Mouse (Mus musculus): ENCODE results near the gene Sema7a. TPM values are rescaled to one million over a fixed set of nuclear protein-coding genes. Genes with fewer than 3 reads are reported as not detected.

Sema7a gene
- total RNA-seq, 4 experiments from 2014 or later: 131 to 159 (median 145) TPM

DNA sequence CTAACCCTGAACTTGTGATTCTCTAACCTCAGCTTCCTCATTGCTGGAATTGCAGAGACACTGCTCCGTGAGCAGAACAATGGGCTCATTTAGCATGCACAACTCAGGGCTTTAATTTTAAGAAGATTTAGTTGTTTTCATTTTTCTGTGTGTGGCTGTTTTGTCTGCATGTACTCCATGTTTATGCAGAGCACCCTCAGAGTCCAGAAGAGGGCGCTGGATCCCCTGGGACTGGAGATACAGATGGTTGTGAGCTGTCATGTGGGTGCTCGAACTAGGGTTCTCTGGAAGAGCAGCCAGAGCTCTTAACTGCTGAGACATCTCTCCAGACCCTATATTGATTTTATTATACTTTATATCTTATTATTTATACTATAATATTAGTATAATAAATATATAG is 69.7 kb downstream of the Sema7a start:
- DNase-seq (ENCODE audit: low spot score in 2 of 2): no peak

GRCm38 (mm10) chr9:58011027-58011426 is 71.1 kb downstream of the Sema7a start:
- DNase-seq (ENCODE audit: low spot score in 2 of 2): no peak

DNA sequence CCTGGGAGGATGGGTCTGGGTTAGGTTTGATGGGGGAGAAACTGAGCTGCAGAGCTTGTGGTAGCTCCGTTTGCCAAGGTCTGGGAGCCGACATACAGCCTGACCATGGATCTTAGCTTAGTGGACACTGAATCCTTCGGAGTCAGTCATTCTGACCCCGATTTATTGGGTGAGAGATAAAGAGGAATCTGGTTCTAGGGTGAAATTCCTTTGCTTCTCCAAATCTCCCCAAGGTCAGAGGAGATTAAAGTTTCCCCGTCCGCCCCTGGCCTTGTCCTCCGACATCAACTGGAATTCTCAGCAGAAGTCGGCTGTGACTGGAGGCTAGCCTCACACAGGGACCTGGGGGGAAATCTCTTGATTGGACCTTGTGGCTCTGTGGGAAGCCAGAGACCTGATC is 71.6 kb downstream of the Sema7a start:
- DNase-seq (ENCODE audit: low spot score in 2 of 2): no peak

Other genes starting within 250 kb of the Sema7a start
- 10 to 100 TPM; 13.4 to 16.5 (median 14.6) TPM for gene Edc3, start 231.6 kb upstream of the Sema7a start, total RNA-seq (2022)
- 10 to 100 TPM; 75.6 to 87.1 (median 78.7) TPM for gene Clk3, start 174.3 kb upstream of the Sema7a start, total RNA-seq (2022)
- 10 to 100 TPM; 10.9 to 15.0 (median 13.4) TPM for gene Arid3b, start 103.3 kb upstream of the Sema7a start, total RNA-seq (2022)
- gene Ubl7, start 29.1 kb upstream of the Sema7a start, total RNA-seq (2022): 100 to 1,000 TPM; 109 to 132 (median 111) TPM
- gene Cyp11a1, start 66.3 kb downstream of the Sema7a start, total RNA-seq (2022): 1 to 10 TPM; 1.6 to 5.0 (median 2.9) TPM
- 10 to 100 TPM; 11.4 to 13.9 (median 11.7) TPM for gene Stra6, start 123.7 kb downstream of the Sema7a start, total RNA-seq (2022)
- 1 to 10 TPM; 1.1 to 2.3 (median 1.6) TPM for gene Ccdc33, start 178.7 kb downstream of the Sema7a start, total RNA-seq (2022)